Mouse (Mus musculus): Measurements from ENCODE around the gene Syk.

Gene Syk

GRCm38 (mm10) chr13:52597092-52597678, 14.2 kb downstream of the Syk start:
- peak; percentile 60 for DNase-seq (ENCODE audit: extremely low read depth, low read depth)

- no peak for DNase-seq (ENCODE audit: extremely low read depth, low read depth)
These were observed 15.3 kb downstream of the Syk start for GRCm38 (mm10) chr13:52598233-52598632.

- no peak for DNase-seq (ENCODE audit: extremely low read depth, low read depth)
These were observed 17.2 kb downstream of the Syk start for GRCm38 (mm10) chr13:52600015-52600643.

GRCm38 (mm10) chr13:52602752-52603151, 19.8 kb downstream of the Syk start:
- DNase-seq (ENCODE audit: extremely low read depth, low read depth): no peak

- no peak for DNase-seq (ENCODE audit: extremely low read depth, low read depth)
These were observed 20.9 kb downstream of the Syk start for GRCm38 (mm10) chr13:52603704-52604349.

- DNase-seq (ENCODE audit: extremely low read depth, low read depth): no peak
These were observed 22.0 kb downstream of the Syk start for GRCm38 (mm10) chr13:52605006-52605405.

GRCm38 (mm10) chr13:52605911-52606310, 22.9 kb downstream of the Syk start:
- DNase-seq (ENCODE audit: extremely low read depth, low read depth): no peak

- DNase-seq (ENCODE audit: extremely low read depth, low read depth): no peak
These were observed 23.8 kb downstream of the Syk start for GRCm38 (mm10) chr13:52606656-52607275.

GRCm38 (mm10) chr13:52607964-52608363, 25.0 kb downstream of the Syk start:
- DNase-seq (ENCODE audit: extremely low read depth, low read depth): no peak

- no peak for DNase-seq (ENCODE audit: extremely low read depth, low read depth)
These were observed 27.5 kb downstream of the Syk start for GRCm38 (mm10) chr13:52610463-52610862.

- no peak for DNase-seq (ENCODE audit: extremely low read depth, low read depth)
These were observed 30.3 kb downstream of the Syk start for GRCm38 (mm10) chr13:52613266-52613665.

- DNase-seq (ENCODE audit: extremely low read depth, low read depth): peak; percentile 55
These were observed 32.1 kb downstream of the Syk start for GRCm38 (mm10) chr13:52615085-52615484.

GRCm38 (mm10) chr13:52617096-52617714, 34.2 kb downstream of the Syk start:
- no peak for DNase-seq (ENCODE audit: extremely low read depth, low read depth)

- peak; percentile 29 for DNase-seq (ENCODE audit: extremely low read depth, low read depth)
These were observed 35.6 kb downstream of the Syk start for GRCm38 (mm10) chr13:52618592-52618991.

- DNase-seq (ENCODE audit: extremely low read depth, low read depth): no peak
These were observed 36.5 kb downstream of the Syk start for GRCm38 (mm10) chr13:52619482-52619881.

- DNase-seq (ENCODE audit: extremely low read depth, low read depth): peak; percentile 52
These were observed 41.1 kb downstream of the Syk start for GRCm38 (mm10) chr13:52624038-52624437.

GRCm38 (mm10) chr13:52628602-52629001, 45.6 kb downstream of the Syk start:
- peak; percentile 27 for DNase-seq (ENCODE audit: extremely low read depth, low read depth)

- no peak for DNase-seq (ENCODE audit: extremely low read depth, low read depth)
These were observed 48.7 kb downstream of the Syk start for GRCm38 (mm10) chr13:52631624-52632023.

GRCm38 (mm10) chr13:52635484-52635883, 52.5 kb downstream of the Syk start:
- no peak for DNase-seq (ENCODE audit: extremely low read depth, low read depth)

GRCm38 (mm10) chr13:52636176-52636748, 53.3 kb downstream of the Syk start:
- DNase-seq (ENCODE audit: extremely low read depth, low read depth): no peak

GRCm38 (mm10) chr13:52646566-52646965, 63.6 kb downstream of the Syk start:
- DNase-seq (ENCODE audit: extremely low read depth, low read depth): no peak

Measured in MEL-GATA-1-ER (cell line).